Mouse (Mus musculus): ENCODE measurements around the gene Dgkg.

Dgkg gene

GRCm38 (mm10) chr16:22497976-22498375 is 159.0 kb downstream of the Dgkg start:
- peak; percentile 60 for DNase-seq (ENCODE audit: low read depth)

DNA sequence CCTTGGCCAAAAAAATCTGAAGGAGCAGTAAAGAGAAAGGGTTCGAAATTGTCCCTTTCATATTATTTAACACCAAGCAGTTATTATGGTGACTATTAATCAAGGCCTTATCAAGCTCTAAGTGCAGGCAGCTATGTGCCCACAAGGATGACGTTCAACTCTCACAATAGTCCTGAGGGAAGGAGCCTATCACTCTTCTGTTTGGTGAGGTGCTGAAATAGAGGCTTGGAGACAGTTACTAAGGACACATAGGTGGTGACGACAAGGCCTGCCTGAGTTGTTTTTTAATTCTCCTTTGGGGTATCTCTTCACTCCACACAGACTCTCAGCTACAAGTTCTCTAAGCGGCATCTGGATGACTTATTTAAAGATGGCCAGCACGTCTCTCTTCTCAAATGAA is 161.8 kb downstream of the Dgkg start:
- no peak for DNase-seq (ENCODE audit: low read depth)

DNA sequence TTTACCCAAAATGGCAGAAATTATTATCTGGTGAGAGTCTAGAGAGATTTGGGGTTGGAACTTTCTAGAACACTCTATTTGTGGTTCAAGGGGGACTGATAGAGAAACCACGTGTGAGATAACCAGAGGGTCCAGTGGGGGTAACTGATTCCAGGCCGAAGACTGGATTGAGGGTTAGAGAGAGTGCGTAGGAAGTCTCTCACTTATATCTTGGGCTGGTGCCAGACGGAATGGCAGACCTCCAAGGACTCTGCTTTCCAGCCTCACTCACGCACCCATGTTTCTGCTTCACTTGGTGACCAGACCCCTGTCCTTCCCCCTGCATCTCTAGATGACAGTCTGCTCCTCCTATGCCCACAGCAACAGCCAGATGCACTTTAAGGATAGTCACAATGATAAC is 162.2 kb downstream of the Dgkg start:
- DNase-seq (ENCODE audit: low read depth): no peak

- peak; percentile 79 for DNase-seq (ENCODE audit: low read depth)
Observed at GRCm38 (mm10) chr16:22493396-22493795, 163.6 kb downstream of the Dgkg start.

DNA sequence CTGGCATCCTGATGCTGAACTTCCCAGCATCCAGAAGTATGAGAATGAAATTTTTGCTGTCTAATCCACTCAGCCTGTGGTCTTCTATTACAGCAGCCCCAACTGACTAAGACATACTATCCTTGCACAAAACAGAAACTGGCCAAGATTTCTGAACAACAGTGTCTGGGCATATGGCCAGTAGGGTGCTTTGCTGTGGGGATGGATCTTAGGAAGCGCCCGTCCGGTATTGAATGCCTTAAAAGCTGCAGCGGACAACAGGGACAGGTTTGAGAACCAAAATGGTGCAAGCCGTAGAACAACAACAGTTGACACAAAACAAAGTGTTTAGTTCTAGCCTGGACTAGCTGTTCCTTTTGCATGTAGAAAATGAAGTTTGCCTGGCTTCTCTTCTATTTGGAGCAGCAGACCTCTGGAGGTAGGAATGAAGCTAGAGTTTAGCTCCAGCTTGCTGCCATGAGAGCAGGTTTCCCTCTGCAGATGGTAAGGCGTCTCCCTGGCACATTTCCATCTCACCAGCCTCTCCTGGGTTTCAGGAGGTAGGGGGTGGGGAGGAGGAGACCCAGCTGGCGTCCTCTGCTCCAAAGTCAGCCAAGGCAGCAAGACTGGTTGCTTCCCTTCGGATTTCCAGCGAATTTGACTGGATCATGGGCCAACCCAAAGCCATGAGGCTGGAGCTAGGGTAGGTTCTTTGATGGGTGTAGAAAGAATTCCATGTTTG is 165.4 kb downstream of the Dgkg start:
- no peak for DNase-seq (ENCODE audit: low read depth)

DNA sequence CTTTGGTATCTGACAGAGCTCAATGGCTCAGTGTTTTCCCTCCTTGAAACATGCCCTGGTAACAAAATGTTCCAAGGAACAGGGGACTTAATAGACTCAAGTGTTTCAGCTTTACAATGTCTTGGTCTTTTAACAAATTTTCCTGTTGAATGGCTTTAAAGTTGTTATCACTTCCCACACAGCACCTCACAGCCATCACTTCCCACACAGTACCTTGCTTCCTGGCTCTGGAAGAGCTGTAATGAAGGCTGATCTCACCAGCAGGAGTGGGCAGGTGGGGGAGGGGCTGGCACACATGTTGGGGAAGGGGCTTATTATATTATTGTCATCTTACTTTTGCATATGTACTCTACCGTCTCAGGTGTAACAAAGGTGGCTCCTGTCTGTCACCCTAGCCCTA is 173.1 kb downstream of the Dgkg start:
- no peak for DNase-seq (ENCODE audit: low read depth)

GRCm38 (mm10) chr16:22479322-22479721 is 177.7 kb downstream of the Dgkg start:
- no peak for DNase-seq (ENCODE audit: low read depth)

- no peak for DNase-seq (ENCODE audit: low read depth)
Observed at GRCm38 (mm10) chr16:22471728-22472127, 185.3 kb downstream of the Dgkg start.

GRCm38 (mm10) chr16:22469385-22469784 is 187.6 kb downstream of the Dgkg start:
- DNase-seq (ENCODE audit: low read depth): no peak

DNA sequence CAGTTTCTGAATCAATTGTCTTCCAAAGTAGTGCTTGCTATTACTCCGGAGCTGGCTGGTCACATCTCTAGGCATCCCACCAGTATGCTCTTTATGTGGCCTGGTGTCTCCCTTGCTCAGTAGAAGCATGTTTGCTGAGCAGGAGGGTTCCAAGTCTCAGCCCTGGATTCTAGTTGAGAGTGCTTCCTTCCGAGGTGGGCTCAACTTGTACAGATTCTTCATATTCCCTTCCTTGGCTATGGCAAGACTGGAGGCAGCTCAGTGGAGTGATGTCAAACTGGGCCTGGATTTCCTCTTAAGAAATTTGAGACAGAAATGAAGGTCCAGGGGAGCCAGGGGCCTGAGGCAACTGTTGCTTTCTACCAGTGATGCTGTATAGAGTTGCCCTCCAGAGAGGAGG is 189.9 kb downstream of the Dgkg start:
- DNase-seq (ENCODE audit: low read depth): no peak

- DNase-seq (ENCODE audit: low read depth): peak; percentile 87
Observed at GRCm38 (mm10) chr16:22466381-22466780, 190.6 kb downstream of the Dgkg start.

- DNase-seq (ENCODE audit: low read depth): no peak
Observed at GRCm38 (mm10) chr16:22462220-22462619, 194.8 kb downstream of the Dgkg start.

DNA sequence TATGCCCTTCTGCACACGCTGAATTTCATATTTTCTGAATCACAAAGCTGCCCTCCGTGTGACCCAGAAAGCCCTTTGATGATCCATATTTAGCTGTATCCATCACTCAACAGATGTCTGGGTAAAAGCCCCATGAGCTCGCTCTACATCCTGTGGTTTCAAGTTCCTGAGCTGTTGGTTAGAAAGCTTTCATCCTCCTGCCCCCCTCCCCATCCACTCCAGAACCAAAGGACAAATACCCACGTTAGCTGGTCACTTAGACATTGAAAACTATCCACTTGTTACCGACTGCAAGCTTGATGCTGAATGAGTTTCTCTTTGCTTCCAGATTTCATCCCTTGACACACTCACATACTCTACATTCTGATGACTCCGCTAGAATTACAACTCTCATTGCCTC is 195.3 kb downstream of the Dgkg start:
- peak; percentile 59 for DNase-seq (ENCODE audit: low read depth)

GRCm38 (mm10) chr16:22460960-22461359 is 196.1 kb downstream of the Dgkg start:
- peak; percentile 26 for DNase-seq (ENCODE audit: low read depth)

- DNase-seq (ENCODE audit: low read depth): no peak
Observed at GRCm38 (mm10) chr16:22452082-22452481, 204.9 kb downstream of the Dgkg start.

DNA sequence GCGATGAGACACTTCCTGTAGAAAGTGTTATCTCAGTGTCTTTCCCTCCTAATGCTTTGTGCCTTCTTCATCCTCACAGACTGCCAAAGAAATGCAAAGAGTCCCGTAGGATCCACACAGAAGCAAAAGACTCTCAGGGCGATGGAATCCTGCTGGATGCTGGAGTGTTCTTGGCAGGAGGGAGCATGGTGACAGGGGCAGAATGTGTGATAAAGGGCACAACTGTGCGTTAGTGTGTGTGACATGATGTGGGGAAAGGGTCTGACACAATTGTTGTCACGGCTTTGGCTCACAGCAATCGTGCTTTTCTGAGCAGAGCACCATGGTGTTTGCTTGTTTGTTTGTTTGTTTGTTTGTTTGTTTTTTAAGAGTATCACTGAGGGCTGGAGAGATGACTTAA is 208.9 kb downstream of the Dgkg start:
- DNase-seq (ENCODE audit: low read depth): no peak

DNA sequence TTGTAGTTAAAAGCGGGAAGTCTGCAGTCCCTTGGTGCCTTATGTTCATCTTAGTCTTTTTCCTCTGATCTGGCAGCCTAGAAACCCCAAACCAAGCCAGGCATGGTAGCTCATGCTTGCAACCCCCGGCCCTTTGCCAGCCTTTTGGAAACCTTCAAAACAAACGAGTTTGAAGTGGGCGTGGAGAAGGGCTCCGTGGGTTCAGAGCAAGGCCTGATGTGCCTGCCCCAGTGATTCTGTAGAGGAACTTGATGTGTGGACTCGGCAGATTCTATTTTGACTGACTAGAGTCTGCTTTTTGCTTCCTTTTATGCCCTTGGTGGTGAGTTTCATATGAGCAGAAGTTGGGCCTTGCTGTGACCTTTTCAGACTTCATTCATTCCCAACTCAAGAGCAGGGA is 212.2 kb downstream of the Dgkg start:
- DNase-seq (ENCODE audit: low read depth): no peak

DNA sequence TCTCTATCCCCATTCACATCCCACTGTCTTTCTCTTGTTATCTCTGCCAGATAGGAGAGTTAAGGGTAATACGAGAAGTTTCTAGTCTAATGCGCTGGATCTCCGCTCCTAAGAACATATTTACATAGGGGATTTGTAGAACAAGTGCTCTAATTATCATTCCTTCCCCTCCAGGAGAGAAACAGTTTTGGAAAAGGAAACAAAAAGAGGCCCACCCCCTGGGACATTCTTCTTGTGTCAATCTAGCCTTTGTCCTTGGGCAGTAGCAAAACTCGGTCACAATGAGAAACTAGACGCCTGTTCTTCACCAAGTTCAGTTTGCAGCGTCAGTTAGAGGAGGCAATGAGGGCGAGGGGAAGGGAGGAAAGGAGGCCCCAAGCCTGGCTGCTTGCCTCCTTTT is 214.8 kb downstream of the Dgkg start:
- no peak for DNase-seq (ENCODE audit: low read depth)

GRCm38 (mm10) chr16:22441317-22441716 is 215.7 kb downstream of the Dgkg start:
- no peak for DNase-seq (ENCODE audit: low read depth)

GRCm38 (mm10) chr16:22440269-22440668 is 216.8 kb downstream of the Dgkg start:
- peak; percentile 52 for DNase-seq (ENCODE audit: low read depth)

GRCm38 (mm10) chr16:22439499-22440177 is 217.4 kb downstream of the Dgkg start, which contains the start of gene Etv5:
TSS of gene Etv5 (minus strand) at chr16:22439719.
- peak; percentile 97 for DNase-seq (ENCODE audit: low read depth)

DNA sequence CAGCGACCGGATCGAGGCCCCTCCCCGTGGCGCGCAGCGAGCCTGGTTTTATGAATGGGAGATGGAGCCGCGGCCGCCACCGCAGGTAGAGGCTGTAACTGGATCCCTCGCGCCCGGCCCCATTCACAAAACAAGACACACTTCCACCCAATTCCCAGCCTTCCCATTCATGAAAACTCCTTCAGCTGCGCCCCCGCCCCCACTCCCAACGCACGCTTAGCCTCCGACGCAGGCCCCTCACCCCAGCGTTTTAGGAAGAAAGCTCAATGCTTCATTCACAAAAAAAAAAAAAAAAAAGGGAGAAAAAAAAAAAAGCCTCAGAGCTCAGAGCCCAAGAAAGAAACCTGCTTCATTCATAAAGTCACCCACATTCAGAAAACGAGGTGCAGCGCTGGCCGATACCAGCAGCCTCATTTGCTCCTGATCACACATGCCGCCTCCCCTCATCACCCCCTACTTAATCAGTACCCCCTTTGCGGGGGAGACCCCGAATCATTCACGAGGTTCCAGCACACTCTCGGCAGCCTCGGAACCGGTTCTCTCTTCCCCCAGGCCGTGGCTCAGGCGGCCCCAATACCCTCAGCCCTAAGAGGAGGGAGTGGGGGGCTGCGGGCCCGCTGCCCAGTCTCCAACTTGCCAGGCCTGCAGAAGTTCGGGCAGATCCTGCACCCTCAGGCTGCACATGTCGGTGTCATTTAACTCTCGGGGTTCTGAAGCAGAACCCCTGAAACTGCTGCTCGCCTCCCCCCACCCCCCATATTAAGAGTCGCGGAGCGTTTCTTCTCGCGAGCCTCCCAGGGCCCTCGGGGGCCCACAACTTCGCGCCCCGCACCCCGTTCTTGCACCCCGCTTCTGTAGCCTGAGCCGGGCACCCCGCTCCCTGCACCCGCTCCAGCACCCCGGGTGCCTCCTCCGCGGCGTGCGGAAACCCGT is 218.3 kb downstream of the Dgkg start:
- DNase-seq (ENCODE audit: low read depth): peak; percentile 56

- DNase-seq (ENCODE audit: low read depth): no peak
Observed at GRCm38 (mm10) chr16:22436106-22436505, 220.9 kb downstream of the Dgkg start.

Measured in naive thymus-derived CD4-positive, alpha-beta T cell, adult 2 months (primary cell).